Mouse (Mus musculus): Measurements from ENCODE around the gene Ddx56. TPM values are rescaled to one million over a fixed set of nuclear protein-coding genes. Genes with fewer than 3 reads are reported as not detected.

Gene Ddx56
- total and polyA plus RNA-seq, 2 experiments from 2014 or later, result 65.6 to 79.4 TPM

DNA sequence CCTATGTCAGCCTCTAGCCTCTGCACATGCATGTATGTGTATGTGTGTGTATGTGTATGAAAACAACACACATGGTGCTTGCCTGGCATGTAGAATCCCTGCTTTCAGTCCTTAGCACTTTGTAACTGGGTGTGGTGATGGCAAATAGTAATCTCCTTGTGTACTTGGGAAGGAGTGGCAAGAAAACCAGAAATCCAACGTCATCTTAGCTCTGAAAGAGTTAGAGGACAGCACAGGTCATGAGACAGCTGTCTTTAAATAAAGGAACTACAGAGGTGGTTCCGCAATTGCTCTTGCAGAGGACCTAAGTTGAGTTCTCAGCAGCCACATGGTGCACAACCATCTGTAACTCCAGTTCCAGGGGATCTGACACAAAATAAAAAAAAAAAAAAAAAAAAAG, 31.9 kb upstream of the Ddx56 start:
- H3K9me3 ChIP-seq (ENCODE audit: low read length), result no peaks in the 10 kb centered on the region
- no peak overlapping the region for H3K4me2 ChIP-seq (ENCODE audit: low read depth, low read length)
- peaks cover 24% of the 10 kb centered on the region for H3K36me3 ChIP-seq (ENCODE audit: insufficient read depth, low read length)
- H3K27me3 ChIP-seq (ENCODE audit: insufficient read depth, low read length), result no peaks in the 10 kb centered on the region
- H3K9ac ChIP-seq (replicated peaks; ENCODE audit: low read length), result no peak overlapping the region
- no peak for DNase-seq (ENCODE audit: low spot score)
- H3K4me1 ChIP-seq (ENCODE audit: insufficient read depth, low read length), result no peaks in the 10 kb centered on the region
- WGBS, result 83% methylated on average over 2 of the region's 2 CpGs
- TF ChIP-seq CTCF (IDR thresholded peaks at IDR 0.05; ENCODE audit: low read depth), result no peak
- no peak for ATAC-seq
- no peak overlapping the region for H3K4me3 ChIP-seq (ENCODE audit: low read length)
- no peak overlapping the region for H3K27ac ChIP-seq

DNA sequence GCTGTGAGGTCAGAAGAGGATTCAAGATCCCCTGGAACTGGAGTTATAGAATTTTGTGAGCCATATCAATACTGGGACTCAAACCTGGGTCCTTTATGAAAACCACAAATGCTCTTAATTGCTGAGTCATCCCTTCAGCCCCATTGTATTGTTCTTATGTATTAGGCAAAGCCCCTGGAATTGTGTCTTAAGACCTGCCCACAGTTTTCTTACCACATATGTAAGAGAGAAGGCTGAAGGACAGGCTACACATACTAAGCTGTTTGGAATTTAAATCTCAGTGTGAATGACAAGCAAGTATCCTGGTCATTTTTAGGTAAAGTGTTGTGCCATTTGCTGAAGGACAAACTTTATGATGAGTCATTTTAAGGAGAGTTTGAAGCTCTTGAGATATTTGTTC, 28.5 kb upstream of the Ddx56 start:
- DNase-seq (ENCODE audit: low spot score), result no peak
- no peak overlapping the region for H3K4me3 ChIP-seq (ENCODE audit: low read length)
- no peak for ATAC-seq
- no peak overlapping the region for H3K9ac ChIP-seq (replicated peaks; ENCODE audit: low read length)
- peaks cover 7% of the 10 kb centered on the region for H3K4me1 ChIP-seq (ENCODE audit: insufficient read depth, low read length)
- no peak for TF ChIP-seq CTCF (IDR thresholded peaks at IDR 0.05; ENCODE audit: low read depth)
- H3K27me3 ChIP-seq (ENCODE audit: insufficient read depth, low read length), result no peaks in the 10 kb centered on the region
- peaks cover 24% of the 10 kb centered on the region for H3K36me3 ChIP-seq (ENCODE audit: insufficient read depth, low read length)
- no peaks in the 10 kb centered on the region for H3K9me3 ChIP-seq (ENCODE audit: low read length)
- no peak overlapping the region for H3K27ac ChIP-seq
- no peak overlapping the region for H3K4me2 ChIP-seq (ENCODE audit: low read depth, low read length)

DNA sequence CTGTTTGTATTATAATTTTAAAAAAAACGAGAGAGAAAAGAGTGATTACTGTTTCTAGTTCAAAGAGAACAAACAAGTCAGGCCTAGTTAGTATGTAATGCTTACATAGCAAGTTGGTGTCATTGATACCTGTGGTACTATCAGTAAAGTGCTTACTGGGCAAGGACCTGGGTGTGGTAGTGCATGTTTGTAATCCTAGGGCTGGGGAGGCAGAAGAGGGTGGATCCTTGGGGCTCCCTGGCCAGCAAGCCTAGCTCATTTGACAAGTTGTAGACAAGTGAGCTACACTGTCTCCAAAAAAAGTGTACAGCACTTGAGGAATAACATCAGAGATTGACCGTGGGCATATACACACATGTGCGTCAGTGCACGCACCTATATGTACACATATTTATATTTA, 27.1 kb upstream of the Ddx56 start:
- peaks cover 7% of the 10 kb centered on the region for H3K4me1 ChIP-seq (ENCODE audit: insufficient read depth, low read length)
- H3K27me3 ChIP-seq (ENCODE audit: insufficient read depth, low read length), result no peaks in the 10 kb centered on the region
- no peak for TF ChIP-seq CTCF (IDR thresholded peaks at IDR 0.05; ENCODE audit: low read depth)
- no peak overlapping the region for H3K9ac ChIP-seq (replicated peaks; ENCODE audit: low read length)
- H3K36me3 ChIP-seq (ENCODE audit: insufficient read depth, low read length), result peaks cover 24% of the 10 kb centered on the region
- no peak overlapping the region for H3K4me3 ChIP-seq (ENCODE audit: low read length)
- no peak for ATAC-seq
- 98% methylated on average over 4 of the region's 4 CpGs for WGBS
- DNase-seq (ENCODE audit: low spot score), result no peak
- H3K27ac ChIP-seq, result no peak overlapping the region
- H3K9me3 ChIP-seq (ENCODE audit: low read length), result no peaks in the 10 kb centered on the region
- no peak overlapping the region for H3K4me2 ChIP-seq (ENCODE audit: low read depth, low read length)

DNA sequence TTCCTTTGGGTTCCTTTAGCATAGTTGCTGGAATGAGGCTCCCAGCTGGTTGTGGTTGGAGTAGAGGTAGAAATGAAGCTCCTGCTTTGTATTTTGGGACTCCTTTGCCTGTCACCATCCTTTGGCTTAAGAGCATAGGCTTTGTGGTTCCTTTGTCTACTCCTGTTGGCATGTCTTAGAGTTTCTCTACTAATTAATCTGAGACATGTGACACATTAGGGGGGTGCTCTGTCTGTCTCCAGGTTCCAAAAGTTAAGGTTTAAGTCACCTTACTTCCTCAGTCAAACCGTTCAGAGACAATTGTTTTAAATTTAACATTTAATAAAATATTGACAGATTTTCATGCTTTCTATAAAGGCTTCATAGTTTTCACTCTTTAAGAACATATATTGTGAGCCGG, 26.0 kb upstream of the Ddx56 start:
- Histone ChIP-seq H3K4me3 (ENCODE audit: low read length) (no peak overlapping the region), H3K9me3 (ENCODE audit: low read length) (no peaks in the 10 kb centered on the region), H3K4me2 (ENCODE audit: low read depth, low read length) (no peak overlapping the region), H3K27ac (no peak overlapping the region), H3K27me3 (ENCODE audit: insufficient read depth, low read length) (no peaks in the 10 kb centered on the region), H3K36me3 (ENCODE audit: insufficient read depth, low read length) (peaks cover 17% of the 10 kb centered on the region), H3K9ac (replicated peaks; ENCODE audit: low read length) (no peak overlapping the region), H3K4me1 (ENCODE audit: insufficient read depth, low read length) (peaks cover 7% of the 10 kb centered on the region)
- ATAC-seq (no peak), DNase-seq (ENCODE audit: low spot score) (no peak)
- no peak for TF ChIP-seq CTCF (IDR thresholded peaks at IDR 0.05; ENCODE audit: low read depth)
- WGBS, result 91% methylated on average over 2 of the region's 2 CpGs

DNA sequence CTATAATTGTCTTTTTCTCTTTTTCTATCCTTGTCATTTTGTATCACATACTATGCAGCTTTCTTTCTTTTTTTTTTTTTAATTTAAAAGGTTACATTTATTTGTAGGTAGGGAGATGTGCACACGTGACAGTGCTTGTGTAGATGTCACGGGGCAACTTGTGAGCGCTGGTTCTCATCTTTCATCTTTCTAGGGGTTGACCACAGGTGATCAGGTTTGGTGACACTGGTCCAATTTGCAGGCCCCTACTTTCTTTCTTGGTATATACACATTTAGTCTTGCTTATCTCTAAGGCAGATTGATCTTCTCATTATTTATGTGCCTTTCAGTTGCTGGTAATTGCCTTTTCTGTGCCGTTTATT, 25.4 kb upstream of the Ddx56 start:
- H3K27ac ChIP-seq, result peak overlapping the region; percentile 96

DNA sequence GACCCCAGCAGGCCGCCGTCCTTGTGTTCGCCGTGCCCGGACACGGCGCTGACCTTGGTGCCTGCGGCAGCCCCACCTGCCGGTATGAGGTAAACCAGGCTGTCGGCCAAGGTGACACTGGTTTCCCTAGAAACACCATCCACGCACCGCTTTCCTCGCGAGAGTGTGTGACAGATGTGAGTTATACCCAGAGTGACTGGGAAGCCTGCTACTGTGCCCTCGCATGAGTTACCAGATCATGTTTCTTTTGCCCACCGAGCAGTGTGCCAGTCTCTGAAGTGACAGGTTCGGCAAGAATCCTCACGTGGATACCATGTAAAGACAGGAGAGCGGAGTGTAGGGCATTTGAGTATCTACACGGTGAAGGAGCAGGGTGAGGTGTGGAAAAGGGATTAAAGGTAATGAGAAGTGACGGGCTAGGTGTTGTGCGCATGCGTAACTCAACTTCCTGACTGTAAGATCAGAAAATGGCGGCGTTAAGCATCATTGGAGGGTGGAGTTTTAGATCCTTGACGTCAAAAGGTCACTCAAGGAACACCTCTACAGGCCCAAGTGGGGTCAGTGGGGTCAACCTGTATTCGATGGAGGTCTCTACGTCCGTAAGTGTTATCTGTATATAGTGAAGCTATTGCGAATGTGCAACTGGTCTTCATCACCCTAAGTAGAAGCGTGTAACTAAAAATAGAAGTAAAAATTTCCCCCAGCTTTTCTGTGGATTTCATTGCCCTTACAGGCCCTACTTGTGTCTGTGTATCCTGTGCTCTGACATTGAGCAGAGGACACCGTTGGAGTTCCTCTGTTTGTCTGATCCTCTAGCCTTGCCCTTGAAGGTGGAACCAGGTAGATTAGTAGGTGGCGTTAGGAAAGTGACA, 24.8 kb upstream of the Ddx56 start:
- peak overlapping the region; percentile 74 for H3K4me2 ChIP-seq (ENCODE audit: low read depth, low read length)
- peak; percentile 52 for TF ChIP-seq CTCF (IDR thresholded peaks at IDR 0.05; ENCODE audit: low read depth)
- H3K36me3 ChIP-seq (ENCODE audit: insufficient read depth, low read length), result 0 out of 2 replicates have a peak, but pooled peaks cover 5% of the 10 kb centered on the region
- WGBS, result 17% methylated on average over 33 of the region's 33 CpGs
- H3K9me3 ChIP-seq (ENCODE audit: low read length), result no peaks in the 10 kb centered on the region
- H3K27me3 ChIP-seq (ENCODE audit: insufficient read depth, low read length), result no peaks in the 10 kb centered on the region
- H3K4me1 ChIP-seq (ENCODE audit: insufficient read depth, low read length), result peaks cover 7% of the 10 kb centered on the region
- peak overlapping the region; percentile 96 for H3K27ac ChIP-seq
- ATAC-seq (peak; percentile 83), DNase-seq (ENCODE audit: low spot score) (peak; percentile 88)
- peak overlapping the region; percentile 77 for H3K9ac ChIP-seq (replicated peaks; ENCODE audit: low read length)
- H3K4me3 ChIP-seq (ENCODE audit: low read length), result peak overlapping the region; percentile 71

More for the DNA sequence above, 25.4 kb upstream of the Ddx56 start:
- no peaks in the 10 kb centered on the region for H3K27me3 ChIP-seq (ENCODE audit: insufficient read depth, low read length)
- ATAC-seq, result no peak
- peak overlapping the region; percentile 71; the same call in 1 of the 2 replicates for H3K4me3 ChIP-seq (ENCODE audit: low read length)
- peaks cover 11% of the 10 kb centered on the region for H3K36me3 ChIP-seq (ENCODE audit: insufficient read depth, low read length)
- H3K4me1 ChIP-seq (ENCODE audit: insufficient read depth, low read length), result peaks cover 7% of the 10 kb centered on the region
- 92% methylated on average over 4 of the region's 4 CpGs for WGBS
- no peak overlapping the region for H3K9ac ChIP-seq (replicated peaks; ENCODE audit: low read length)
- TF ChIP-seq CTCF (IDR thresholded peaks at IDR 0.05; ENCODE audit: low read depth), result no peak
- DNase-seq (ENCODE audit: low spot score), result no peak
- no peaks in the 10 kb centered on the region for H3K9me3 ChIP-seq (ENCODE audit: low read length)
- peak overlapping the region; percentile 74 for H3K4me2 ChIP-seq (ENCODE audit: low read depth, low read length)
